Mouse (Mus musculus) frontal cortex, postnatal 10 days (tissue): ENCODE measurements around the gene Sspo.
A peak's percentile ranks its signal among the peaks of the same experiment; 100 is the strongest.

Experiments
- DNase-seq, 2 experiments: peaks; one replicate each; pipeline ENCODE4 v3.0.0; 2022; ENCODE audit warnings: low spot score in 2 of 2, mixed read lengths in 1 of 2

Gene Sspo

GRCm38 (mm10) chr6:48447929-48448328 lies at the start of gene Sspo:
TSS of gene Sspo (plus strand) at chr6:48448229.
- no peak for DNase-seq

GRCm38 (mm10) chr6:48399906-48400305 lies 48.1 kb upstream of the Sspo start:
- DNase-seq = no peak

- DNase-seq = no peak
Measured at GRCm38 (mm10) chr6:48404071-48404470, 44.0 kb upstream of the Sspo start.

GRCm38 (mm10) chr6:48409726-48410343 lies 38.2 kb upstream of the Sspo start:
- DNase-seq = peak in 1 of 2 experiments; percentile 2

DNA sequence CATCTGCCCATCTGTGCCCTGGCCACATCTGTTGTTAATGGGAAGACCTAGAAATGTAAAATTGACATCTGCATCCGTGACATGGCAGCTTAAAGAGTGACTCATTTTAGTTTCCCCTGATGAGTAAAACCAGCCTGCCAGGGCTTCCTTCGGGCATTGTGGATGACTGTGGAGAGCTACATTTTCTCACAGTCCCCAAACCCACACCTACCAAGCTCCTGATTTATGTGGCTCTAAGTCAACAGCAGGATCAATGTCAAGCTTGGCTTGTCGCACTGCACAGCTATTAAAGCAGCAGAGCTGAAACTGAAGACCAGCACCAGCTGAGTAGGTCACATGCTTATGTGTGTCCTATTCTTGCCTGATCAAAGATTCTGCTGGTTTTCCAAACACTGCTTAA lies 37.5 kb upstream of the Sspo start:
- no peak for DNase-seq

GRCm38 (mm10) chr6:48411193-48412092 lies 36.6 kb upstream of the Sspo start:
- no peak for DNase-seq

- no peak for DNase-seq
Measured at GRCm38 (mm10) chr6:48412147-48412546, 35.9 kb upstream of the Sspo start.

- no peak for DNase-seq
Measured at GRCm38 (mm10) chr6:48412662-48413061, 35.4 kb upstream of the Sspo start.

- no peak for DNase-seq
Measured at GRCm38 (mm10) chr6:48413081-48413480, 34.9 kb upstream of the Sspo start.

DNA sequence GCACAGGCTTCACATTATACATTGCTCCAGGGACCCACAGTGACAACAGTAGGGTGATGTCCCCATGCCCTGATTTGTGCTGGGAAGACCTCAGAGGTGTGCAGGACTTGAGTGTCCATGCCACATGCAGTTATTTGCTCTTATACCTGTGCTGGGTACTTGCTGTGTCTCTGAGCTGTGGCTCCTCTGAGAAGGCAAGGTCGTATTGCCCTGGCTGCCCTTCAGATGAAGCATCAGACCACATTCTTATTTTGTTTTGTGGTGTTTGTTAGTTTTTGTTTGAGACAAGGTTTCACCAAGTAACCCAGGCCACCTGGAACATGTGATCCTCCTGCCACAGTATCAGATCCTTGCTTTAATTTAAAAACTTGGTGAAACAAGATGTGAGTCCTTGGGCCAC lies 33.1 kb upstream of the Sspo start:
- no peak for DNase-seq

GRCm38 (mm10) chr6:48415636-48416035 lies 32.4 kb upstream of the Sspo start:
- DNase-seq = no peak

- DNase-seq = no peak
Measured at GRCm38 (mm10) chr6:48416486-48416885, 31.5 kb upstream of the Sspo start.

DNA sequence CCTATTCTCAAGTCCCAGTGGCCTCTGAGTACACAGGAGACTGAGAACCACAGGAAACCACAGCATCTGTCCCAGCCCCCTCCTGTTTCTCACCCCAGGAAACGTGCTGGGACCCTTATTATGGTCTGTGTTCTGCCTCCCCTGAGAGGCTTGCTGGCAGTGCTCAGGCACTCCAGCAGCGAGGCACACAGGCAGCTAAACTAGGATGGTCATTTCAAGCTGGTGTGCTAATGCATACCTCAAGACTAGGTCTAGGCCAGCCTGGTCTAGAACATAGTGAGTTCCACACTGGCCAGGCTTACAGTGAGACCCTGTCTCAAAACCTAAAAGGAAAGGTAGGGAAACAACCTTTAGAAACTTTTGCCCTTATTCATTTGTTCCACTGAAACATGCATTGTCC lies 27.4 kb upstream of the Sspo start:
- DNase-seq = no peak

DNA sequence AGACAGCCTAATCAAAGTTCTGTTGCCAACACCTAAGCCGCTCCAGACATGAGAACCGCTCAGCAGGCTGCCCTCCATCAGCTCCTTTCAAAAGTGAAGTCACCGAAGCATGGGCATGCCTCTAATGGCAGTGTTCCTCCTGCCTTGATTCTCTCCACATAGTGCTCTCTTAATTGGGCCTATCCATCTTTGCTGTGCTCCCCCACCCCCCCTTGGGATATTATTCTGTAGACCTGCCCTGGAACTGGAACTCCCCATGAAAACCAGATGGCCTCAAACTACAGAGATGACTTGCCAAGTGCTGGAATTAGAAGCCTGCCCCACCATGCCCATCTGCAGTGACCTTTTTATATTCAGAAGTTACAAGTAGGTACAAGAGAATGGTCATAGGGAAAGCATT lies 24.7 kb upstream of the Sspo start:
- no peak for DNase-seq

DNA sequence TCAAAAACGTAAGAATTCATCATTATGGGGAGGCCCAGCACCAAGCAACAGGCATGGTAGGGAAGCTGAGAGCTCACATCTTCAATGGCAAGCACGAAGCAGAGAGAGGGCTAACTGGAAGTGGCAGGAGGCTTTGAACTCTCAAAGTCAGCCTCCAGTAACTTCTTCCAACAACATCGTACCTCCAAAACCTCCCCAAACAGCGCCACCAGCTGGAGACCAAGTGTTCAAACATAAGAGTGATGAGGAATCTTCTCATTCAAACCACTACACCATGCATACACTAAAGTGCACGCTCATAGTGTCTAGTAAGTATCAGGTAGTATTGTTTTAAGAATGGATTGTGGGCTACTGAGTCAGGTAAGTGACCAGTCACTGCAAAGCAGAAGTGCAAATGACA lies 24.0 kb upstream of the Sspo start:
- DNase-seq = no peak

DNA sequence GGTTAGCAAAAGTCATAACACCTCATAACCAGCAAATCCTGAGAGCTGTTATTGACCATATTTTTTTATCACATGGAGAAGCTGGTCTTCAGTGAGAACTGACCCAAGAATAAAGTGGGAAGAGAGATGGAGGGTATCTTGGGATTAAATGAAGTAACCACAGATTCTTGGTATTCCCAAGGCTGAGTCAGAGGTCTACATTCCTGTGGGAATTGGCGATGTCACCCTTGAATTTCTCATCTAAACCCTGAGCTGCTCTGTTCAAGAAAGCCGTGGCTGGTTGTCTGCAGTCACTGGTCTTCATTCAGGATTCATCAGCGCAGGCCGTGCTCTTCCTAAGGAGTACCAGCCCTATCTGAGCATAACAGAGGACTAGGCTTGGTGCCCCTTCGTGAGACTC lies 21.1 kb upstream of the Sspo start:
- no peak for DNase-seq

DNA sequence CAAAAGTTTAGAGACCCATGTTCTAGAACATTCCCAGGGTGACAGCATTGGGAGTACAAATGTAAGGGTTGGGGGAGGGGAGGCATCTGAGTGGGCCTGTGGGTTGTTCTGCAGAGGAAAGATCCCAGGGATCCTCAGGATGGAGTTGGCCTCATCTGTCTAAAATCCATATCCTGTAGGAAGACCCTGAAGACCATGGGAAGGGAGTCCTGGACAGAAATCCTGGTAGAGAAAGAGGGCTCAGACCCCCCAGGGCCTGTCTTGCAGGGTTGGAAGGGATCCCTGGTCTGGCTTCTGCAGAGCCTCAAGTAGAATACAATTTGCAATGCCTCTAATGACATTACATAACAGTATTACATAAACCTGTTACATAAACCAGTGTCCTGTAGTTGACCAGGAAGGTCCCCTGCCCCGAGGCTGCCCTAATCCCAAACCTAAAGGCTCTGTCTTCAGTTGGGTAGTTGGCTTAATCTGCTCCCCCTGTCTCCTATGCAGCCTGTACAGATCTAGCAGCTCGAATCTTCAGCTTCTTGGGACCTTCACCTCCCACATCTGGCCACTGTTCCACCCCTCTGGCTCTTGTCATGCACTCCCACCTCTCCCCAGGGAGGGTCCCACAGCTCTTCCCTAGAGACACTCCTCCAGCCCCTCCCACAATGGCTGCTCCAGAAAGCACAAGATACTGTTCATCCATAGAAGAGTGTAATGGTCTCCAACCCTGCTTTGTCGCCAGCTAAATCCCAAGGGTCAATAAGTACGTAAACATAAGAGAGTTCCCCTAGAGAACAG lies 19.1 kb upstream of the Sspo start:
- DNase-seq = no peak

- no peak for DNase-seq
Measured at GRCm38 (mm10) chr6:48430748-48431147, 17.3 kb upstream of the Sspo start.

DNA sequence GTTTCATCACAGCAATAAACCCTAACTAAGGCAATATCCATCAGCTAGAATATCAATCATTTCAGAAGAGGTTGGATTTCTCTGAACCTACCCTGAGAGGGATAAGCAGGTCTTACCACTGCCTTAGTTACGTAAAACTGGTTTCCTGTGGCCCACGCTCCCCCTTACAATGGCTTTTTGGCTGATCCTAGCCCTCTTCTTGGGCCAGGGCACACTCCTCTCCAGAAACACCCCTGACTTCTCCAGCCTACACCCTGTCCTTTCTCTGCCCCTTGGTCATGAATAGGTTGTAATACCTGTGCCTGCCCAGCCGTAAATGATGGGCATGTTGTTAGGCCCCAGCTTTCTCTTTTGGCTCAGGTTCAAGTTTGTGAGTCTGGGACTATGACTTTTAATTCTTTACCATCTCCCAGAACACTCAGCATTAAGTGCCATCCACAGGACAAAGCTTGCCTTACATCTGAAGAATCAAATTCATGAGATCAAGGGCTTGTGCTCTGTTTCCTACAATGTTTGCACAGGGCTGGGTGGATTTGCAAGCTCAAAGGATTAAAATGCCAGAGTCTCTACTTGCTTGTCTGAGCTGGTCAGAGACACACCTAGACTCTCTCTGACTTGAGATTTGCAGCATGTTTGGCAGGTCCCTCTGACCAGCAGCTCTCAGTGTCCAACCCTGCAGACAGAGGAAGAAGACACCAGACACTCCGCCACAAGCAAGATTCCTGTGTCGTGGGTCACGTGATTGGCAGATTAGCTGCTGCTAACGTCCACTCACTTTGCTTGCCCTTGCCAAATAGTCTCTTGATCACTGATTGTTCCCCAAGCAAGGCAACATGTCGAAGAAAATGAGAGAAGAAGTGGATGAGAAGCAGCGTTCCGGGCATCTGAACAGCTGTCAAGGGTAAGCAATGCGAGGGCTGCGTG lies 14.9 kb upstream of the Sspo start:
- DNase-seq = no peak

DNA sequence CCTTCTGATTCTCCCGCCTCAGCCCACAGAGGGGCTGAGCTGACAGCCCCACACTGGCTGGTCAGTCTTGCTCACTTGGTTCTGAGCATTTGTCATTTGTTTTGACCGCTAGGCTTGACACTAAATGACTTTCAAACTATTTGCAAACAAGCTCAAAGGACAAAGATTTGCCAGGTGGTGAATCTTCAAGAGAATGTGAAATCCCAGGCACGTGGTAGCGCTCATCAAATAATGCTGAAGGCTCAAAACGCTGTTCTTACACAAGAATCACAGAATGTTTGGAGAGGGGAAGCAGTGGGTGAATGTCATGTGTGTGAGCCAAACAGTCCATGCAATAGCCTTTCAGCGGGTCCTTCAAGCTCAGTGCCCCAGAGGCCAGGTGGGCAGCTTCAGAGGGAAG lies 13.4 kb upstream of the Sspo start:
- no peak for DNase-seq

GRCm38 (mm10) chr6:48435111-48435510 lies 12.9 kb upstream of the Sspo start:
- no peak for DNase-seq
